Mouse (Mus musculus) inflammation-experienced regulatory T-cells, adult 6 months (primary cell): ENCODE data around the gene Spata13. TPM values are rescaled to one million over a fixed set of nuclear protein-coding genes. Genes with fewer than 3 reads are reported as not detected.

Experiments
- ATAC-seq: one replicate; pipeline ENCODE4 v1.8.0; 2017
- polyA plus RNA-seq, 3 experiments: library from polyadenylated mRNA; unstranded; fragments of 100-300 nt; shearing (Covaris generic); gene quantifications; one replicate each; pipeline ENCODE4 v1.2.1; 2017

The Spata13 gene
- polyA plus RNA-seq, 3 experiments from 2014 or later, result 87.6 to 120 (median 95.0) TPM

DNA sequence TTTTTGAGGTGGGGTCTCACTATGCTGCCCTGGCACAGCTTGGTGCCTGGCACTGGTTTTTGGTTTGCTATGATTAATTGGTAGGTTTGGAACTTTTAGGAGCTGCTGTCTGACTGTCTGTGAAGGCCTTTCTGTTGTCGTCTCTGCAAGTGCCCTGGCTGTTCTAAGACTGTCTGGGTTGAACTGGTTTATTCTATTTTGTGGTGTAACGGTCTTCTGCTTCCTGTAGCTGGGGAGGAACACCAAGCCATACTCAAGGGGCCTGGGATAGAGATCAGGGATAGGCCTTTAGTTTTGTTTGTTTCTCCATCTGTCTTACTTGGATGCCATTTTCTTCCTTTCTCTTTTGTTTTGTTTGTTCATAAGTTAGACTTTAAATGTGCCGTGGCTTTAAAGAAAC is 88.1 kb downstream of the Spata13 start:
- no peak for ATAC-seq

- peak; percentile 33 for ATAC-seq
Observed at GRCm38 (mm10) chr14:60726091-60726490, 92.3 kb downstream of the Spata13 start.

- ATAC-seq, result peak; percentile 49
Observed at GRCm38 (mm10) chr14:60727130-60727529, 93.3 kb downstream of the Spata13 start.

DNA sequence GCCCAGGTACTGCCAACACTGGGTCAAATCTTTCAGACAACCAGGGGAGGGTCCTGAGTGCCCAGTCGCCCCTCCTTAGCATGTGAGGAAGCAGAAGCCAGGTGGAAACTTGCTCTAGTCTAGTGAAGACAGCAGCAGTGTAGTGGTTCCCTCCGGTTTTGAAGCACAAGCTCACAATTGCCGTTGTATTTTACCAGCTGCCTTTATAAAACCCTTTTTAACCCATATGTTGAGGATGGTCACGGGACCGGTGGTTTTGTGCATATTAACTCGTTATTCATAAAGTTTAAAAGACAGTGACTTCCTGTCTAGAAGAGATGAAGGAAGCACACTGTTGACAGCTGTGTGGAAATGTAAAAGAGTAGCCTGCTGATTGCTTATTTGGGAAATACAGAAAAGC is 98.3 kb downstream of the Spata13 start:
- peak; percentile 55 for ATAC-seq

DNA sequence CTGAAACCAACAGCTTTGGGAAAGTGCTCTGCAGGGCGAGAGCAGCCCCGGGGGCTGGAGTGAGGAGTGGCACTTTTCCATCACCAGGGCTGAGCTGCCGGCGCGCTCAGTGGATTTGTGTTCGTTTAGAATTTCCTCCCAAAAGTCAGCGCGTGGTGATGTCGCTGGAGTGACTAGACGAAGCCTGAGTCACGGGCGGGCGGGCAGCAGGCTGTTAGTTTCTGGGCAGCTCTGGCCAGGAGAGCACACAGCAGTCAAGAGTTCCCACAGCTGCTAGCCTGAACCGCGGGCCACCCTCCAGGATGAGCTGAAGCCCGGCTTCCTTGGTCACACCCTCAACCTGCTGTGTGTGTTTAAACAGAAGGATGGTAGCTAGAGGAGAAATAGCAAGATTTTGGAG is 99.0 kb downstream of the Spata13 start:
- no peak for ATAC-seq

DNA sequence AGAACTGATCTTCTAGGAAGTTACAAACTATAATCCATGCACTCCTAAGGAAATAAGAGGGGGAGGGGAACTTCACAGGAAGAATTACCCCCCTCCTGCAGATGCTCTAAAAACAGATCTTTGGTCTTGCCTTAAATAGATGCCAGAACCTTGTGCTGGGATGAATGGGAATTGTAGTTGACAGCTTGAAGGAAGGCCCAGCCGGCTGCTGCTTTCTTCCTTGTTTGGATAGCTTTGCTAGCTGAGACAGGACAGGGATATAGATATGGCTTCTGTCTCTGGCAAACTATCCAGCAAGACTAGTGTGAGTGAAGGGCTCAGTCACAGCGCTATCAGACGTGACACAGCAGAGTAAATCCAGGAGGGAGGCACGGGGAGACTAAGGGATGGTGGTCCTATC is 99.9 kb downstream of the Spata13 start:
- ATAC-seq, result no peak

GRCm38 (mm10) chr14:60735206-60735605 is 101.4 kb downstream of the Spata13 start:
- no peak for ATAC-seq

GRCm38 (mm10) chr14:60735848-60736547 is 102.2 kb downstream of the Spata13 start:
- ATAC-seq, result no peak

DNA sequence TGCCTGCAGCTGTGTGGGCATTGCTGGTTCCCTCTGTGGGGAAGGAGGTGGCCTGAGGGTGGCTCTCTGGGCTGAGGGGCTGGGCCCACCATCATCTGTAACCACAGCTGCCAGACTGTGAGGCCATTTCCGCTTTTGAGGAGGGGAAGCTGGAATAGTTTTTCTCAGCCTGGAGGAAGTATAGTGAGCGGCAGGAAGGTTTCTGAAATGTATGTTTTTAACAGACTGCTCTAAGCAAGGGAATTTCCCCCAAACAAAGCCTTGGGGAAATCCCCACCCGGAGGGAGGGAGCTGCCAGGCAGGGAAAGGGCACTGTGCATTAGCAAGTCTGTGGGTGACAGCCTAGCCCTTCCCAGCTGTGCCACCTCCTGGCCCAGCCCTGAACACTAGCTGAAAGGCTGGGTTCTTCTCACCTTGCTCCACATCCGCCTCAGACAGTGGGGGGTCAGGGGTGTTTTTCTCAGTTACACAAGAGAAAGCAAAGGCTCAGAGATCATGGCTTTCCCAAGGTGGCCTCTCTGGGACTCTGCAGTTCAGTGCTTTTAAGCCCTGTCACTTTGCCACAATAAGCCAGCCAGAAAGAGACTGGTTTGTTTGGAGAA is 102.9 kb downstream of the Spata13 start:
- peak; percentile 67 for ATAC-seq

DNA sequence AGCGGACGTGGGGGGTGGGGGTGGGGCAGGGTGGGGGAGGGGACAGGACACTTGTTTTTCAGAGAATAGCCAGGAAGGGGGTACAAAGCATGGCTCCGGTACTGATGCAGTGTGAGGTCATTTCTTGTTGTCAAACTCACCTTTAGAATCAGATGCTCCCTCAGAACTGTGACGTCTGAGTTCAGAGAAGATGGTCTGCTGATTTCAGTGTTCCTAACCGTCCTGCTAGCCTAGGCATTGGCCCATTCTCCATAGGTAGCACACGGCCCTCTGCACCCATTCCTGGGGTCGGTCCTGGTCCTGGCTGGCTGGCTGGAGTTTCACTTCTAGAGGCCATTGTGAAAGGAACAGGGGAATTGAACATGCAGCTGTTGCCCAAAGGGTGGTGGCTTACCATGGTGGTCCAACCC is 103.4 kb downstream of the Spata13 start:
- no peak for ATAC-seq

DNA sequence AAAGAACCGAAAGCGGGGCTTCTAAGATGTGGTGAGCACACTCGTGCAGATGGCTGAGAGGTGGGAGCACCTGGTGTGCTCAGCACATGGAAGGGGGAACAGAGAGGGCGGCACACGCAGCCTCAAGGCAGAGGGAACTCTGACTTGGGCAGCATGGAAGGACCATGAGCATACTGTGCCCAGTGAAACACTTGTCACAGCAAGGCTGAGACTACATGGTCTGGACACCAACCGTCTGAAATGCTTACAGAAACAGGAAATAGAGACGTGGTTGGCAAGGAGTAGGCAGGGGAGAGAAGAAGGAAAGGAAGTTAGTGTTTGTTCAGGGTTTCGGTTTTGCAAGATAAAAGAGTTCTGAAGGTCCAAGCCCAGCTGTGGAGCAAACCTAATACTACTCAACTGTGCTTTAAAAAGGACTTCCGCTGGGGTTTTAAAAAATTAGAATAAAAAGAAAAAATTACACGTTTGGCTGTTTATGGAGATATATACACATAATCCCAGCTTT is 104.7 kb downstream of the Spata13 start:
- peak; percentile 59 for ATAC-seq

DNA sequence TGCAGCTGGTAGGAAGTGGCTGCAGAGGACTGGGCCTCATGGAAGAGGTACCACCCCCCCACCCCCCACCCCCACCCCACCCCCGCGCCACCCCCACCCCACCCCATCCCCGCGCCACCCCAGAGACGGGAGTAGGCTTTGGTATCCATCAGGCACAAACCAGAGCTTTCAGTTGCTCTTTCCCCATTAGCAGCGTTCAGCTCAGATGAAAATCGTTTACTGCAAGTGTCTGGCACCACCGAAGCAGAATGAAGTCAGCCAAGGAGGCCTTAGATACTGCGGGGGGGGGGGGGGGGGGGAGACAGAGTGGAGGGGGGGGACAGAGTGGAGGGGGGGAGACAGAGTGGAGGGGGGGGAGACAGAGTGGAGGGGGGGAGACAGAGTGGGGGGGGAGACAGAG is 105.4 kb downstream of the Spata13 start:
- ATAC-seq, result no peak

- no peak for ATAC-seq
Observed at GRCm38 (mm10) chr14:60739616-60740015, 105.8 kb downstream of the Spata13 start.

DNA sequence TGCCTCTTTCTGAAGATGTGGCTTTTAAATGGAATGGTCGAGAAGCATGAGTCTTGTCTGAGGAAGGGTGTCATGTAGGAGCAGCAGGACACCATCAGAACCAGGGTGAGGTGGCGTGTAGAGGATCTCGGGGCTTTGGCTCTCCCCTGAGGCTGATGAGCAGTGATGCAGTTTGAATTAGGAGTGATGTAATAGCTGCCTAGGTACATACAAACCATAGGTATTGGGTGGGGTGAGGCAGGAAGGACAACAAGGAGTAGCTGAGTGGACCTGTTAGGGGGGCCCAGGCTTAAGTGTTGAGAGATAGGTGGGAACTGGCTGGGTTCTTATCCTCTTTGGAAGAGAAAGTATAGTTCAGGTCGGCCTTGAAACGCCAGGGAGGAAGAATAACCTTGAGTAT is 106.7 kb downstream of the Spata13 start:
- ATAC-seq, result no peak

- ATAC-seq, result no peak
Observed at GRCm38 (mm10) chr14:60741033-60741432, 107.2 kb downstream of the Spata13 start.

GRCm38 (mm10) chr14:60741490-60741981 is 107.7 kb downstream of the Spata13 start:
- no peak for ATAC-seq

- no peak for ATAC-seq
Observed at GRCm38 (mm10) chr14:60743681-60744080, 109.9 kb downstream of the Spata13 start.

DNA sequence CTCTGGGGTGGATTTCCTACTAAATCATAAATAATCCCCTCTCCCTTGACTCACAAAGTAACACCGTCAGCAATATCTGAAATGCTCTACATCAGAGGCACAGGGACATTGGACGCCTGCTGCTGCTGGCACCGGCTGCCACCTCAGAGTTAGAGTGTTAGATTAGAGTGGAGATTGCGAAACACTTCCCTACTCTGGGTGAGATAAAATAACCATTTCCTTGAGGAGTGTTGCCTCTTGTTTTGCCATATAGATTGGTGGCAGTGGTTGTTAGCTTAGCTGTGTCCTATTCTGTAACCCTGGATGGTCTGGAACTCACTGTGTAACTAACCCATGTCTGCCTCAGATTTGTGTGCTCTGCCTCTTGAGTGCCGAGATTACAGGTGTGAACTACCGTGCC is 111.4 kb downstream of the Spata13 start:
- no peak for ATAC-seq

- no peak for ATAC-seq
Observed at GRCm38 (mm10) chr14:60746141-60746540, 112.3 kb downstream of the Spata13 start.

DNA sequence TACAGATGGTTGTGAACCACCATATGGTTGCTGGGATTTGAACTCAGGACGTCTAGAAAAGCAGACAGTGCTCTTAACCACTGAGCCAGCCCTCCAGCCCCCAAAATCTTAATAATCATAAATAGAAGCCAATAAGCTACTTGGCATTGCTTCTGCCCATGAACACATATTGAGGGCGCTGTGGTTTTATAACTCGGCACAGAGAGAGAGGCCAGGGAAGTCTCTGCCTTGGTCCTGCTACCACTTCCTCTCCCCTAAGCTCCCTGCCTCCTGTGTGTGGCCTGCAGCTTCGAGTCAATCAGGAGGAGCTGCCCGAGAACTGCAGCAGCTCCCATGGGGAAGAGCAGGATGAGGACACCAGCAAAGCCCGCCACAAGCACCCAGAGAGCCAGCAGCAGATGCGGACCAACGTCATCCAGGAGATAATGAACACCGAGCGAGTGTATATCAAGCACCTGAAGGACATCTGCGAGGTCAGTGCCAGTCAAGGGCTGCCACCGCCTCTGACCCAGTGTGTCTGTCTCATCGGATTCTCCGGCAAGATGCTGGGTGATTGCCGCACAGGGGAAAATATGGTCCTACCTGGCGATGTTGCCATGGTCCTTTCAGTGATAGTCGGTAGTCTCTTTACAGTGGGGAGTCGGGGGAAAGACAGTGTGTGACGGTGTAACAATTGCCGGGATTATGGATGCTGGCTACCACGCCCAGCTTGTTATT is 113.5 kb downstream of the Spata13 start:
- no peak for ATAC-seq

- ATAC-seq, result no peak
Observed at GRCm38 (mm10) chr14:60749880-60750279, 116.1 kb downstream of the Spata13 start.

- ATAC-seq, result no peak
Observed at GRCm38 (mm10) chr14:60751581-60751980, 117.8 kb downstream of the Spata13 start.
